Mouse (Mus musculus) CH12.LX (cell line): ENCODE results near the gene Btbd8.

Experiments used
- CHD1 ChIP-seq: IDR thresholded peaks from 2 replicates; pipeline ENCODE4 v1.6.1; 2012; ENCODE audit warnings: low read depth, low read length, improper control_type of control experiment, inconsistent platforms
- CTCF ChIP-seq, 2 experiments: IDR thresholded peaks in 1 of 2; conservative IDR thresholded peaks in 1 of 2; 2 replicates each; pipeline ENCODE4 v1.5.1; 2011 to 2012; ENCODE audit warnings: low read depth in 2 of 2, low read length in 2 of 2, improper control_type of control experiment in 1 of 2, inconsistent platforms in 1 of 2, mild to moderate bottlenecking in 1 of 2, moderate library complexity in 1 of 2
- ELF1 ChIP-seq: IDR thresholded peaks from 2 replicates; pipeline ENCODE4 v1.6.1; 2014; ENCODE audit warnings: low read depth, mild to moderate bottlenecking, inconsistent platforms, low read length, improper control_type of control experiment
- EP300 ChIP-seq: IDR thresholded peaks from 2 replicates; pipeline ENCODE4 v1.6.1; 2011; ENCODE audit warnings: low read length, improper control_type of control experiment
- JUND ChIP-seq: conservative IDR thresholded peaks from 2 replicates; pipeline ENCODE4 v1.6.1; 2011; ENCODE audit warnings: low read depth, low read length, improper control_type of control experiment
- MAFK ChIP-seq: IDR thresholded peaks from 2 replicates; pipeline ENCODE4 v1.6.1; 2011; ENCODE audit warnings: low read length, improper control_type of control experiment; ENCODE audit not compliant: insufficient replicate concordance
- MAX ChIP-seq: IDR thresholded peaks from 2 replicates; pipeline ENCODE4 v1.6.1; 2011; ENCODE audit warnings: low read length, improper control_type of control experiment
- MAZ ChIP-seq: IDR thresholded peaks from 2 replicates; pipeline ENCODE4 v1.6.1; 2012; ENCODE audit warnings: low read depth, mild to moderate bottlenecking, inconsistent platforms, low read length, improper control_type of control experiment, moderate library complexity
- NELFE ChIP-seq: IDR thresholded peaks from 2 replicates; pipeline ENCODE4 v1.6.1; 2011; ENCODE audit warnings: low read depth, low read length, improper control_type of control experiment
- POLR2A ChIP-seq: IDR thresholded peaks from 2 replicates; pipeline ENCODE4 v1.6.1; 2011; ENCODE audit warnings: low read depth, mild to moderate bottlenecking, improper control_type of control experiment, low read length
- SIN3A ChIP-seq: IDR thresholded peaks from 2 replicates; pipeline ENCODE4 v1.6.1; 2012; ENCODE audit warnings: low read length, improper control_type of control experiment, inconsistent platforms
- TBP ChIP-seq: conservative IDR thresholded peaks from 2 replicates; pipeline ENCODE4 v1.6.1; 2011; ENCODE audit warnings: low read depth, low read length, improper control_type of control experiment
- USF2 ChIP-seq: conservative IDR thresholded peaks from 2 replicates; pipeline ENCODE4 v1.6.1; 2011; ENCODE audit warnings: low read depth, low read length, improper control_type of control experiment

- no peak for TF ChIP-seq MAZ
- no peak for TF ChIP-seq SIN3A
- TF ChIP-seq USF2 = no peak
- TF ChIP-seq MAFK = no peak
- TF ChIP-seq ELF1 = no peak
- TF ChIP-seq EP300 = no peak
- no peak for TF ChIP-seq JUND
- no peak for TF ChIP-seq NELFE
- no peak for TF ChIP-seq CHD1
- TF ChIP-seq CTCF (conservative IDR thresholded peaks at IDR 0.05 in 1 of 2, IDR thresholded peaks at IDR 0.05 in 1 of 2; ENCODE audit: low read depth in 2 of 2, low read length in 2 of 2) = no peak
- TF ChIP-seq TBP = no peak
- TF ChIP-seq MAX = no peak
- TF ChIP-seq POLR2A = no peak
Observed at GRCm38 (mm10) chr5:107518602-107519001, 80.8 kb downstream of the Btbd8 start.
